ENCODE assay signal across 7 mouse cellular contexts in the genomic region with DNA sequence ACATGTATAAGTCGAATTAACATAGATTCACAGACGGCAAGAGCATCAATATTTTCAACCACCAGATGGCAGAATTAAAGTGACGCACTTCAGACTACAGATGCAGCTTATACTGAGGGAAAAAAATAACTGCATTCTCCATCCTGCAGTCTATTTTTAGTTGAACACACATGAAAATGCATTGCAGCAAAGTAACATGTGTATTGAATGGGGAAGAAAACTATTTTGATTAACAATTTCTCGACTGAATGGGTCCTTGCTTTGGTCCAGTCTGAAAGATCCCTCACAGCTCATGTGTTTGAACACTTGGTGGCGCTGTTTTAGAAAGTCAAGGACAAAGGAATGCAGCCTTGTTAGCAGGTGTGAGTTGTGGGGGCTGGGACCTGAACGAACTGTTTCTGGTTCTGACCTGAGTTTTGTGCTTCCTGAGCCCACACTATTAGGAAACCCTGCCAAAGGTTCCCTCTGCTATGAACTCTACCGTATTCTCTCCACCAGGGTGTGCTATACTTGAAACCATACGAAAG.
DNase-seq lines count a peak whose midpoint lies in the region; ATAC-seq and TF ChIP-seq lines count a peak whose summit lies in the region.

No protein-coding gene starts in this region.

- no peaks in the 10 kb centered on the region for H3K9me3 ChIP-seq in forebrain, embryonic 14.5 days (replicated peaks; ENCODE audit: control insufficient read depth, low read length)
- H3K9me3 ChIP-seq in hindbrain, postnatal 0 days (ENCODE audit: low read length): no peaks in the 10 kb centered on the region
- H3K9me3 ChIP-seq in midbrain, embryonic 10.5 days (replicated peaks): no peaks in the 10 kb centered on the region
- no peaks in the 10 kb centered on the region for H3K9me3 ChIP-seq in stomach, embryonic 16.5 days (replicated peaks; ENCODE audit: control insufficient read depth, low read length)

- H3K36me3 ChIP-seq in forebrain, embryonic 14.5 days (ENCODE audit: control insufficient read depth, insufficient read depth, low read length): no peaks in the 10 kb centered on the region
- H3K36me3 ChIP-seq in hindbrain, postnatal 0 days (ENCODE audit: insufficient read depth, low read length): no peaks in the 10 kb centered on the region
- H3K36me3 ChIP-seq in midbrain, embryonic 10.5 days: no peaks in the 10 kb centered on the region
- H3K36me3 ChIP-seq in stomach, embryonic 16.5 days (ENCODE audit: control insufficient read depth, insufficient read depth, low read length): no peaks in the 10 kb centered on the region

- no peak overlapping the region for H3K4me2 ChIP-seq in forebrain, embryonic 14.5 days (ENCODE audit: low read length)
- H3K4me2 ChIP-seq in hindbrain, postnatal 0 days (ENCODE audit: low read depth, low read length): peak overlapping the region; percentile 17; the same call in 1 of the 2 replicates
- H3K4me2 ChIP-seq in stomach, embryonic 16.5 days (ENCODE audit: low read depth, low read length): peak overlapping the region; percentile 24; the same call in 1 of the 2 replicates

- H3K27me3 ChIP-seq in forebrain, embryonic 14.5 days (replicated peaks; ENCODE audit: control insufficient read depth, insufficient read depth, low read length): no peaks in the 10 kb centered on the region
- no peaks in the 10 kb centered on the region for H3K27me3 ChIP-seq in hindbrain, postnatal 0 days (ENCODE audit: insufficient read depth, low read length)
- H3K27me3 ChIP-seq in midbrain, embryonic 10.5 days (ENCODE audit: low read depth, poor library complexity, severe bottlenecking): no peaks in the 10 kb centered on the region
- no peaks in the 10 kb centered on the region for H3K27me3 ChIP-seq in stomach, embryonic 16.5 days (ENCODE audit: control insufficient read depth, insufficient read depth, low read length)

- ATAC-seq in forebrain, embryonic 14.5 days: peak; percentile 94
- peak; percentile 94 for ATAC-seq in hindbrain, postnatal 0 days
- ATAC-seq in stomach, embryonic 16.5 days (ENCODE audit: insufficient read depth, low FRiP score): peak; percentile 76

- TF ChIP-seq CTCF in hindbrain, postnatal 0 days (IDR thresholded peaks at IDR 0.05; ENCODE audit: low read depth): peak; percentile 78

- WGBS in forebrain, embryonic 14.5 days: 38% methylated on average over 8 of the region's 8 CpGs
- 35% methylated on average over 8 of the region's 8 CpGs for WGBS in hindbrain, postnatal 0 days
- 46% methylated on average over 8 of the region's 8 CpGs for WGBS in midbrain, embryonic 10.5 days
- 33% methylated on average over 8 of the region's 8 CpGs for WGBS in stomach, embryonic 16.5 days

- no peak overlapping the region for H3K4me3 ChIP-seq in forebrain, embryonic 14.5 days (ENCODE audit: low read depth, low read length)
- H3K4me3 ChIP-seq in hindbrain, postnatal 0 days (ENCODE audit: low read length): no peak overlapping the region
- no peak overlapping the region for H3K4me3 ChIP-seq in midbrain, embryonic 10.5 days
- no peak overlapping the region for H3K4me3 ChIP-seq in stomach, embryonic 16.5 days (replicated peaks; ENCODE audit: low read length)

- peak; percentile 96 for DNase-seq in R1 (ENCODE audit: low read depth, low spot score)
- peak; percentile 22 for DNase-seq in c-Kit-positive CD71-positive TER-119-negative erythroid progenitor cells, embryonic 14.5 days (ENCODE audit: low read depth)
- peak; percentile 91 for DNase-seq in forebrain, embryonic 14.5 days (ENCODE audit: low spot score)
- DNase-seq in hindbrain, postnatal 0 days (ENCODE audit: low spot score): peak; percentile 84
- peak; percentile 72 for DNase-seq in left cerebral cortex, adult 11 months (ENCODE audit: low spot score)
- DNase-seq in midbrain, embryonic 10.5 days (ENCODE audit: low spot score): peak; percentile 25

- no peak overlapping the region for H3K27ac ChIP-seq in forebrain, embryonic 14.5 days (ENCODE audit: low read depth, low read length)
- H3K27ac ChIP-seq in hindbrain, postnatal 0 days: no peak overlapping the region
- H3K27ac ChIP-seq in midbrain, embryonic 10.5 days (replicated peaks): no peak overlapping the region
- H3K27ac ChIP-seq in stomach, embryonic 16.5 days (ENCODE audit: low read length): no peak overlapping the region

- H3K4me1 ChIP-seq in forebrain, embryonic 14.5 days (ENCODE audit: control insufficient read depth, insufficient read depth, low read length): no peaks in the 10 kb centered on the region
- H3K4me1 ChIP-seq in hindbrain, postnatal 0 days (ENCODE audit: insufficient read depth, low read length): no peaks in the 10 kb centered on the region
- H3K4me1 ChIP-seq in midbrain, embryonic 10.5 days: 0 out of 2 replicates have a peak, but pooled peaks cover 4% of the 10 kb centered on the region
- no peaks in the 10 kb centered on the region for H3K4me1 ChIP-seq in stomach, embryonic 16.5 days (ENCODE audit: control insufficient read depth, insufficient read depth, low read length)

- no peak overlapping the region for H3K9ac ChIP-seq in forebrain, embryonic 14.5 days (ENCODE audit: low read length)
- H3K9ac ChIP-seq in hindbrain, postnatal 0 days (replicated peaks; ENCODE audit: low read length): no peak overlapping the region
- H3K9ac ChIP-seq in stomach, embryonic 16.5 days (ENCODE audit: low read length): no peak overlapping the region

Comparison
In these comparisons a context has a peak if more than half of its experiments do, and no peak if none do; other contexts are left out.
1. DNase-seq: peak in every context shown above with its lines; median percentile 96 in R1; 91 in forebrain, embryonic 14.5 days; 84 in hindbrain, postnatal 0 days; 72 in left cerebral cortex, adult 11 months; 25 in midbrain, embryonic 10.5 days; 22 in c-Kit-positive CD71-positive TER-119-negative erythroid progenitor cells, embryonic 14.5 days.